Mouse (Mus musculus): ENCODE data around the gene Slc35d3.

Gene Slc35d3

DNA sequence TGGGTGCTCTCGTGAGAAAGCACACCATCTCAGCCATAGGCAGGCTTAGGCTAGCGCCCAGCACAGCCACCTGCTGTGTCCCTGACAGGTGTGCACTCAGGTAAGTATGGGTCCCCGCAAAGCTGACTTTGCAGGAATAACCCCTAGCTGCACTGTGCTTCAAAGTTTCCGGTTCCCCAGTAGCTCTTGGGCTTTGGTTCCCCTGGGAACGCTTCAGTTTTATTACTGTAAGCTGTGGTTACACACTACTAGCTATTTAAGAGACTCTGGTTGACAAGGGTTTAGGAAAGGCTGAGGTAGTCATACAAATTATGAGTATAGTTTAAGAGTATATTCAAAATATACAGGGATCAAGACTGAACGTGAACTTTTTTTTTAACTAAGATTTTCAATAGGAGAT, 1.5 kb upstream of the Slc35d3 start:
- no peak for TF ChIP-seq GATA4 (IDR thresholded peaks at IDR 0.05; ENCODE audit: insufficient replicate concordance, low read length)

DNA sequence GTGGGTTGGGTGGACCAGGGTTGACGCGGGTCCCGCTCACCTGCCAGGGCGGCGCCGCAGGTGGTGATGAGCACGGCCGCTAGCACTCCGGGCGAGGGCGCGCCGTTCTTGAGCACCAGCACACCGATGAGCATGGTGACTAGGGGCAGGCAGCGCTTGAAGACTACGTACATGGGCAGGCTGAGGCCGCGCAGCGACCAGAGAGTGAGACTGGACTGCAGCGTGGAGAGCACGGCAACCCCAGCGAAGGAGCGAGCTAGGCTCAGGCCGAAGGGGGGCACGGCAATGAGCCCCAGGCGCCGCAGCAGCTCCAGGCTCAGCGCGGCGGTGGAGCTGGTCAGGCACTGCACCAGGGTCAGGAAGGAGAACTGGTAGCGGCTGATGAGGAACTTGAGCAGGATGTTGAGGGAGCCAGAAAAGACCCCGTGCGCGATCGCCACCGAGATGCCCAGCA, 688 bp downstream of the Slc35d3 start:
- TF ChIP-seq GATA4 (IDR thresholded peaks at IDR 0.05; ENCODE audit: insufficient replicate concordance, low read length): no peak

DNA sequence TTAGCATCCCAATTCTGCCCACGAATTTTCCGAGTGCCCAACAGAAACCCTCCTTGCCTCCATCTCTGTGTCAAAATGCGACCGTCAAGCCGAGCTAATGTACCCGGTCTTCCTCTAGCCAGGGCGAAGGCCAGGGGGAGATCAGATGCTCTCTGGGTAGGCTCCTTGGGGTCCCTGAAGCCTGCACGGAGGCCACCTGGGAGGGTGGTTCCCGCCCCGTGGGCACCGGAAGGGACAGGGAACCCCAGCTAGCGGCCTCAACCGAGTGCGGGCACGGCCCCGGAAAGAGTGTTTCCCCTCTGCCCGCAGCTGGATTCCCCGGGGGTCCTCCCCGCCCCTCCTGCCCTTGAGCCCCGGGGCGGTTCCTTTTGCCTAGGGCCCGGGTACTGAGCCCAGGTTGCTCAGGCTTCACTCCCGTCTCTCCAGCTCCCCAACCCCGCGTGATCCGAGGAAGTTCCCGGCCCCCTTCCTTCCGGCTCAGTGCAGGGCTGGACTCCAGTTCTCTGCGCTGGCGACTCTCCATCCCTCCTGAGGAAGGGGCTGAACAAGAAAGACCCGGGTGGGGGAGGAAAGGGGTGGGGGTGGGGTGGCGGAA, 1.4 kb downstream of the Slc35d3 start:
- no peak for TF ChIP-seq GATA4 (IDR thresholded peaks at IDR 0.05; ENCODE audit: insufficient replicate concordance, low read length)

GRCm38 (mm10) chr10:19848928-19849770, 2.1 kb downstream of the Slc35d3 start:
- no peak for TF ChIP-seq GATA4 (IDR thresholded peaks at IDR 0.05; ENCODE audit: insufficient replicate concordance, low read length)

- no peak for TF ChIP-seq GATA4 (IDR thresholded peaks at IDR 0.05; ENCODE audit: insufficient replicate concordance, low read length)
These were observed 11.4 kb downstream of the Slc35d3 start for GRCm38 (mm10) chr10:19839836-19840235.

- TF ChIP-seq GATA4 (IDR thresholded peaks at IDR 0.05; ENCODE audit: insufficient replicate concordance, low read length): no peak
These were observed 15.2 kb downstream of the Slc35d3 start for GRCm38 (mm10) chr10:19835887-19836710.

- TF ChIP-seq GATA4 (IDR thresholded peaks at IDR 0.05; ENCODE audit: insufficient replicate concordance, low read length): no peak
These were observed 17.0 kb downstream of the Slc35d3 start for GRCm38 (mm10) chr10:19834222-19834621.

GRCm38 (mm10) chr10:19831072-19831849, 20.0 kb downstream of the Slc35d3 start:
- no peak for TF ChIP-seq GATA4 (IDR thresholded peaks at IDR 0.05; ENCODE audit: insufficient replicate concordance, low read length)

- no peak for TF ChIP-seq GATA4 (IDR thresholded peaks at IDR 0.05; ENCODE audit: insufficient replicate concordance, low read length)
These were observed 30.3 kb downstream of the Slc35d3 start for GRCm38 (mm10) chr10:19820986-19821385.

- TF ChIP-seq GATA4 (IDR thresholded peaks at IDR 0.05; ENCODE audit: insufficient replicate concordance, low read length): no peak
These were observed 32.4 kb downstream of the Slc35d3 start for GRCm38 (mm10) chr10:19818723-19819355.

- no peak for TF ChIP-seq GATA4 (IDR thresholded peaks at IDR 0.05; ENCODE audit: insufficient replicate concordance, low read length)
These were observed 35.9 kb downstream of the Slc35d3 start for GRCm38 (mm10) chr10:19815371-19815770.

- TF ChIP-seq GATA4 (IDR thresholded peaks at IDR 0.05; ENCODE audit: insufficient replicate concordance, low read length): no peak
These were observed 39.7 kb downstream of the Slc35d3 start for GRCm38 (mm10) chr10:19811436-19812172.

- TF ChIP-seq GATA4 (IDR thresholded peaks at IDR 0.05; ENCODE audit: insufficient replicate concordance, low read length): no peak
These were observed 46.5 kb downstream of the Slc35d3 start for GRCm38 (mm10) chr10:19804763-19805162.

DNA sequence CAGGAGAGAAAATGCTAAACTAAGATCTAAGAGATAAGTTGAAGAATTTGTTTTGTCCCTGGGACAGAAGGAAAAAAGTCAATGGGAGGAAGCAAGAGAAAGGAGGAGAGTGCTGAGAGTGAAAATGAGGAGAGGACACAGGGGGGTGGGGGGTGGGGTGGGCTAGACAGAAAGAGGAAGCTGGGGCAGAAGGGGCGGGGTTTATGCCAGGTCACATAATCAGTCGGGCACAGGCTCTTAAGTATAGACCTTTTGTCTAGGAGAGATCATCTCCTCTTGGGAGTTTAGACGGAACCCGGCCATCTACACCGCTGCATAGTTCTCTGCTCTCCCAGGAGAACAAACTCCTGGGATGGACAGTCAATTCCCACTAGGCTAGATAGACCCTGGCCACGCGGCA, 48.3 kb downstream of the Slc35d3 start:
- no peak for TF ChIP-seq GATA4 (IDR thresholded peaks at IDR 0.05; ENCODE audit: insufficient replicate concordance, low read length)

Data from liver, adult (tissue).